Mouse (Mus musculus) liver, adult 2 months (tissue): ENCODE measurements around the gene Gper1. TPM values are rescaled to one million over a fixed set of nuclear protein-coding genes. Genes with fewer than 3 reads are reported as not detected.

ENCODE experiments used
- DNase-seq: peaks from one replicate; pipeline ENCODE4 v3.0.0-alpha.2; 2011; ENCODE audit warnings: low read depth, low spot score; ENCODE audit errors: extremely low read depth
- H3K27ac ChIP-seq: fragments of 200-500 bp; replicated peaks from 2 replicates; pipeline ENCODE4 v1.5.1; 2012; ENCODE audit warnings: low read depth, mild to moderate bottlenecking, control low read depth, inconsistent platforms, low read length; ENCODE audit not compliant: insufficient read depth
- H3K27me3 ChIP-seq: fragments of 200-500 bp; 2 replicates; pipeline ENCODE4 v1.6.1; 2012; ENCODE audit warnings: mild to moderate bottlenecking, moderate library complexity, low read length, inconsistent platforms; ENCODE audit not compliant: control insufficient read depth, insufficient read depth
- H3K36me3 ChIP-seq: fragments of 200-500 bp; 2 replicates; pipeline ENCODE4 v1.6.1; 2012; ENCODE audit warnings: low read length, inconsistent platforms; ENCODE audit not compliant: control insufficient read depth, insufficient read depth
- H3K4me1 ChIP-seq: fragments of 200-500 bp; 2 replicates; pipeline ENCODE4 v1.6.1; 2011; ENCODE audit warnings: low read length; ENCODE audit not compliant: control insufficient read depth, insufficient read depth
- H3K4me3 ChIP-seq: fragments of 200-500 bp; 2 replicates; pipeline ENCODE4 v1.5.1; 2011; ENCODE audit warnings: low read depth, mild to moderate bottlenecking, control low read depth, low read length, moderate library complexity; ENCODE audit not compliant: insufficient read depth
- H3K79me2 ChIP-seq: fragments of 200-500 bp; 2 replicates; pipeline ENCODE4 v1.6.1; 2012; ENCODE audit warnings: inconsistent platforms, mild to moderate bottlenecking, low read length, moderate library complexity; ENCODE audit not compliant: control insufficient read depth, insufficient read depth
- H3K9ac ChIP-seq: fragments of 200-500 bp; 2 replicates; pipeline ENCODE4 v1.6.1; 2012; ENCODE audit warnings: low read depth, mild to moderate bottlenecking, control low read depth, inconsistent platforms, low read length
- CTCF ChIP-seq: fragments of 200-500 bp; IDR thresholded peaks from 2 replicates; pipeline ENCODE4 v1.5.1; 2011; ENCODE audit warnings: low read depth, low read length, control low read depth
- POLR2A ChIP-seq: fragments of 200-500 bp; IDR thresholded peaks from 2 replicates; pipeline ENCODE4 v1.6.1; 2011; ENCODE audit warnings: low read length, control low read depth; ENCODE audit not compliant: insufficient read depth; ENCODE audit errors: extremely low read depth
- WGBS: fragments of 180-500 bp; shearing (Covaris S2); methylation state at CpG from one replicate; pipeline ENCODE4 v1.1.7; 2018; 5-methylcytosine and 5-hydroxymethylcytosine counted together
- polyA plus RNA-seq: library from polyadenylated mRNA; depleted of rRNA; stranded (reverse); fragments of >200 nt; gene quantifications from 2 replicates; pipeline ENCODE4 v1.2.3, GENCODE M21; 2012; rRNA removed
- total RNA-seq: library from RNA; depleted of rRNA; stranded (reverse); fragments of >200 nt; gene quantifications from 2 replicates; pipeline ENCODE4 v1.2.3, GENCODE M21; 2014; rRNA removed

Gper1 gene
- total RNA-seq (0.07 TPM in 1 of 2 replicates, not detected in the other), polyA plus RNA-seq (0.02 and 0.05 TPM in 2 replicates)

DNA sequence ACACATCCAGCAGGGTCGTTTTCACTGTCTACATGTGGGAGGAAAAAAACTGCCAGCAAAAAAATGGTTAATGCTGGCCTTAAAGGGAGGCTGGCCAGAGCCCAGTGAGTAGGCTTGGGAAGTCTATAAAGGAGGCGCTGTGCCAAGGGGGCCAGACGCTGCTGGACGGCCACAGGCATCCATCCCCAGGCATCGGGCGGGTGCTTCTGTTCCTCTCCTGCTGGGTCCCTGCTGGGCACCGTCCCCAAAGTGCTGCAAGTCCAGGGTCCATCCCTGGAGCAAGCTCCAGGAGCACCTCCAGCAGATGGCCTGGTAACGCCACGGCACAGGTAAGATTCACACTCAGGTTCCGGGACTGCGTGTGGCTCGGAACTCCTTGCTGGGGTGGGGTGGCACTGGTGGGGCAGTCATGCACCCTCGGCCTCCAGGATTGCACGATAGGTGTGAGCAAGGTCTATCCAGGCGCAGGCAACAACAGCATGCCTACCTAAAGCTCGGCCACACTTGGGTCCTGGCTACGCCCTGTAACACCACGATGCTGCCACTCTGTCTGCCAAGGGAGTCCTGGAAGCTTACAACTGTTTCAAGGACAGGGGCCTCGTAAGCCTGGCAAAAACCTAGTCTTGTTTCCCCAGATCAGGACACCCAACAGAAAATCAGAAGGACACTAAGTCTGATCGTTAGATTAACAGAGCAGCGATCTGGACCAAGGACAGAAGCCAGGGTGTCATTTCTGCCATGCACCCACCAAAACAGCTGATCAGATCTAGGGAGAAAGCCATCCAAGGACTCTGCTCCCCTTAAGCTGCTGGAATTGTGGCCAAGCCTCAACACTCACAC is at the start of gene Gper1:
Gene Gper1, plus strand, starts transcription at position 126 of the 840 bp plus-strand sequence.
- DNase-seq, result no peak
- H3K4me1 ChIP-seq, result no peaks in the 10 kb centered on the region
- H3K27me3 ChIP-seq, result no peaks in the 10 kb centered on the region
- no peaks in the 10 kb centered on the region for H3K79me2 ChIP-seq
- no peaks in the 10 kb centered on the region for H3K36me3 ChIP-seq
- no peak within 1 kb of the TSS; the same call in 1 of the 2 replicates for H3K4me3 ChIP-seq
- H3K9ac ChIP-seq, result no peak within 1 kb of the TSS
- no peak within 1 kb of the TSS for H3K27ac ChIP-seq
- no peak for TF ChIP-seq CTCF
- TF ChIP-seq POLR2A, result no peak
- WGBS, result 68% methylated on average over 21 of the region's 21 CpGs

DNA sequence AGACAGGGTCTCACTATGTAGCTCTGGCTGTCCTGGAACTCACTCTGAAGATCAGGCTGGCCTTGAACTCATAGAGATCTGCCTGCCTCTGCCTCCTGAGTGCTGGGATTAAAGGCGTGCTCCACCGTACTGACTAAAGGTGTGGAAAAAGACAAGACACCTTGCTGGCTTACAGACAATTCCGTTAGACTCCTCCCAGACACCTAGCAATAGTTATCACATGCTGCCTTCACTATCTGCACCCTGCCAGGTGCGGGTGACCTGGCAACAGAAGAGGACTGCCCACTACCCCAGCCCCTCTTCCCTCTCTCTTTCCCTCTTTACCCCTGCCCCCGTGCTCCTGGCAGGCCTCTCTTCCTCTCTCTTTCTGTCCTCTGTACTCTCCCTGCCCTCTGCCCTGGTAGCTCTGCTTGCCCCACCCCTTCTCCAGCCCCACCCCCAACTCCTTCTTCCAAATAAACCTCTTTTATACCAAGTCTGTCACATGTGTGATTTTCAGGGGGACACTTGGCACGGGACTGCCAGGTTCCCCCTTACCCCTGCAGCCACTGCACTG is 49.0 kb upstream of the Gper1 start:
- WGBS, result 21% methylated on average over 6 of the region's 6 CpGs
- TF ChIP-seq CTCF, result no peak
- no peak for TF ChIP-seq POLR2A
- H3K27ac ChIP-seq, result peak overlapping the region; percentile 89
- peak; percentile 76 for DNase-seq
- H3K79me2 ChIP-seq, result peaks cover 3% of the 10 kb centered on the region; the same call in 1 of the 2 replicates
- H3K9ac ChIP-seq, result peak overlapping the region; percentile 45
- H3K27me3 ChIP-seq, result no peaks in the 10 kb centered on the region
- H3K4me3 ChIP-seq, result no peak overlapping the region
- H3K4me1 ChIP-seq, result peaks cover 52% of the 10 kb centered on the region
- no peaks in the 10 kb centered on the region for H3K36me3 ChIP-seq

DNA sequence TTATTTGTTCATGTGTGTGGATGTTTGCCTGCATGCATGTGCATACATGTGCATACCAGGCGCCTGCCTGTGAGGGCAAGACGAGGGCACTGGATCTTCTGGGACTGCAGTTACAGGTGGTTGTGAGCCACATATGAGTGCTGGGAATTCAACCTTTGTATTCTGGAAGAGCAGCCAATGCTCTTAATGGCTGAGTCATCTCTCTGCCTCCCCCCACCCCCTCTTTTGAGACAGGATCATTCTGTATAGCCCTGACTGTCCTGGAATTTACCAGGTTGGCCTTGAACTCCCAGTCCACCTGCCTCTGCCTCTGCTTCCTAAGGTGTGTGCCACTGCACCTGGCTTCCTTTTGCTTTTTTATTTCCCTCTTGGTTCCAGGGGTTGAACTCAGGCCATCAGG is 48.1 kb upstream of the Gper1 start:
- Histone ChIP-seq H3K36me3 (no peaks in the 10 kb centered on the region), H3K9ac (no peak overlapping the region), H3K4me1 (peaks cover 55% of the 10 kb centered on the region), H3K27me3 (no peaks in the 10 kb centered on the region), H3K4me3 (no peak overlapping the region), H3K27ac (peak overlapping the region; percentile 62), H3K79me2 (peaks cover 3% of the 10 kb centered on the region; the same call in 1 of the 2 replicates)
- DNase-seq, result peak; percentile 72
- WGBS, result 31% methylated on average over 2 of the region's 2 CpGs
- no peak for TF ChIP-seq CTCF
- no peak for TF ChIP-seq POLR2A

DNA sequence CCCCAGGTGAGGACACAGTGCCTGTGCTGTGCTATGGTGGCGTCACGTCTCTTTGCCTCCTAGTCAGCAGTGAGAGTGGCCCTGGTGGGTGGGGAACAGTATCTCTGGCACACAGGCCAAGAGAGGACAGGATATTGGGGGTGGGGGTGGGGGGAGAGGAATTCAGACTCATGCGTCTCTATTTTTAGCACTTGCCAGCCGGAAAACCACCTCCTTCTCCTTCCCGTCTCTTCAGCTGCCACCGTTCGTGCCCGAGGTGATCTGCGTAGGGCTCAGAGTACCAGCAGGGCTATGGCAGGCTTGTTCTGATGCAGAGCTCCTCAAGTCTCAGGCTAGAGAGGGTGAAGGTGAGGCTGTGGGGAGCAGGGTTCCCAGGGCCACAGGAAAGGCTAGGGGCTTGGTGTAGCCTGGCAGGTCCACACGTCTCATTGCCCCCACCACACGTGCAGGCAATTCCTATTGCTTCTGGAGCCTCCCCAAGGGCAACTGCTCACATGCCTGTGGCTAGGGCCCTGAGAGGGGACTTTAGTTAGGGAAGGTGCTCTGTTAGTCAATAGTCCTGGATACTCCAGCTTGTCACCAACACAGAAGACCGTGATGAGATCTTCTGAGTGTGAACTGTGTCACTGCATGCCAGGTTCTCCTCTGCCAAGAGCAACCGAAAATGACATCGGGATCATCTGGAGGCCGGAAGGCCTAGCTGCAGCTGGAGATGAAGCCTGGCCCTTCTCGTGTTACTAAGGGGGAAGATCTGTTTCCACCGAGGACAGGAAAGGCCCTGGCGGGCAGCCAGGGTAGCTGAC is 45.3 kb upstream of the Gper1 start, which contains the start of gene Gpr146:
Gene Gpr146, plus strand, starts transcription at position 230 of the 803 bp plus-strand sequence.
- H3K79me2 ChIP-seq, result no peaks in the 10 kb centered on the region; the same call in 1 of the 2 replicates
- 52% methylated on average over 18 of the region's 18 CpGs for WGBS
- peak within 1 kb of the TSS; percentile 92 for H3K27ac ChIP-seq
- H3K4me1 ChIP-seq, result peaks cover 45% of the 10 kb centered on the region
- TF ChIP-seq CTCF (no peak), POLR2A (no peak)
- no peaks in the 10 kb centered on the region for H3K36me3 ChIP-seq
- H3K27me3 ChIP-seq, result no peaks in the 10 kb centered on the region
- DNase-seq, result peak; percentile 37
- H3K4me3 ChIP-seq, result no peak within 1 kb of the TSS
- H3K9ac ChIP-seq, result 0 out of 2 replicates have a peak within 1 kb of the TSS, but pooled peaks have one; percentile 10

DNA sequence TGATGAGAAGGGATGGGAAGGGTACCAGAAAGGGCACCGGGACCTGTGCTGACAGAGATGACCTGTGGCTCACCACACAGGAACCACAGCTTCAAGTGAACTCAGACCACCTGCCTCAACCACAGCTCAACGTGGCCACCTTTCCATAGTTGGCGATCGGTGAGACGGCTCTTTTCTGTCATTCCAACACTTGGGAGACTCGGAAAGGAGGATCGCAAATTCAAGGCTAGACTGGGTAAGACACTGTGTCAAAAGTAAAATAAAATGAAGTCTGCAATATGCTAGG is 44.7 kb upstream of the Gper1 start:
- peaks cover 4% of the 10 kb centered on the region; the same call in 1 of the 2 replicates for H3K79me2 ChIP-seq
- WGBS, result 78% methylated on average over 7 of the region's 7 CpGs
- no peaks in the 10 kb centered on the region for H3K36me3 ChIP-seq
- peak overlapping the region; percentile 92 for H3K27ac ChIP-seq
- no peak for DNase-seq
- H3K9ac ChIP-seq, result no peak overlapping the region
- H3K27me3 ChIP-seq, result no peaks in the 10 kb centered on the region
- no peak overlapping the region for H3K4me3 ChIP-seq
- peaks cover 45% of the 10 kb centered on the region for H3K4me1 ChIP-seq
- TF ChIP-seq CTCF (no peak), POLR2A (no peak)
